Mouse (Mus musculus): ENCODE measurements around the gene Sp7.
"Not testable (repeated sequence)": the region's sequence is repeated elsewhere in the genome, so short reads cannot be mapped to it uniquely, and the experiment has no call there.

Gene Sp7

DNA sequence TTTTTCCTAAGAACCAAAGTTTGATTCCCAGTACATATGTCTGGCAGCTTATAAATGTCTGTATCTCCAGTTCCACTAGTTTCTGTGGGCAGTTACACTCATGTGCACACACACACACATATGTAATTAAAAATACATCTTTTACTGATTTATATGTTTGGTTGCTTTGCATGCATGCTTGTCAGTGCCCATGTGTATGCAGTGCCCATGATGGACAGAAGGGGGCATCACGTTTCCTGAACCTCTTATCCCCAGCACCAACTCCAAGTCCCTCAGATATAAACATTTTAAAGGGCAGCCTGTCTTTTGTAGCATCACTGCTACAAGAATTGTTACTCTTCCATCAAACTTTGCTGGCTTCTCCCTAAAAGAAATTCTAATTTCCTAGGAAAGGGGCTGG is 25.4 kb downstream of the Sp7 start:
- no peak for DNase-seq

DNA sequence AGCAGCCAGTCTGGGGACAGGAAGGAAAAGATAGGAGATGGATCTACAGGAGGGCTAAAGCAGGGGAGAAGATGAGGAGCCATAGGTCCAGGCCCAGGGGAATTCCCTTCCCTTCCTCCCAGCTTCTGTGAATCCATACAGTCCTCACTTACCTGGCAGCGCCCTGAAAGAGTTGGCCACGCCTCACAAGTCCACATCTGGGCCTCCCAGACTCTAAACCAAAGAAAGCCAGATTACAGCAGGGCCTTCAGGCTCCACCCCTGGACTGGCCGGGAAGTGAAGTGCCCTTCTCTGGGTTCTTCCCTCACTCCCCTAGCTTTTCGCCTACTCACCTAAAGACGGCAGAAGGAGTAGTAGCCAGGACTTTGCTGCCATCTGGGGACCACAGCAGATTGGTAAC is 27.4 kb downstream of the Sp7 start:
- no peak for DNase-seq

DNA sequence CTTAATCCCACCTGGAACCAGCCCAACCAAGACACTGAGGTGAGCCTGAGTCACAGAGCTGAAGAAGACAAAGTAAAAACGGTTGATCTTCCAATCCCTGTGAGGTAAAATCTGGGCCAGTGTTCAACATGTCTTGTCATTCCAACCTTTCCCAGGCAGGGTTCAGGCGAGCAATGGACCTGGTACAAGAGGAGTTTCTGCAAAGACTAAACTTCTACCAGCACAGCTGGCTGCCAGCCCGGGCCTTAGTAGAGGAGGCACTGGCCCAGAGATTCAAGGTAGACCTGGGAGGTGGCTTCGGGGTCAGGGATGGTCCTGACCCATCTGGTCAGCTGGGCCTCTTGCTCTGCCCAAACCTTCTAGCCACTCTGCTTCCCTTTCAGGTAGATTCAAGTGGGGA is 30.0 kb downstream of the Sp7 start:
- no peak for DNase-seq

DNA sequence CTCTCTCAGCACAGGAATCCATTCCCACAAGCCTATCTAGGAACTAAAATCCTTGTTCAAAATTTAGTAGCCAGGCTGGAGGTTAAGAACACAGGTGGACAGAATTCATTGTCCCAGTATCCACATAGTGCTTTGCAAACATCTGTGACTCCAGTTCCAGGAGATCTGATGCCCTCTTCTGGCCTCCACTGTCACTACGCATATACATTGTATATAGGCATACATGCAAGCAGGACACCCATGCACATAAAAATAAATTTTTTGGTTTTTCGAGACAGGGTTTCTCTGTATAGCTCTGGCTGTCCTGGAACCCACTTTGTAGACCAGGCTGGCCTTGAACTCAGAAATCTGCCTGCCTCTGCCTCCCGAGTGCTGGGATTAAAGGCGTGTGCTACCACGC is 31.1 kb downstream of the Sp7 start:
- DNase-seq: not testable (repeated sequence)

DNA sequence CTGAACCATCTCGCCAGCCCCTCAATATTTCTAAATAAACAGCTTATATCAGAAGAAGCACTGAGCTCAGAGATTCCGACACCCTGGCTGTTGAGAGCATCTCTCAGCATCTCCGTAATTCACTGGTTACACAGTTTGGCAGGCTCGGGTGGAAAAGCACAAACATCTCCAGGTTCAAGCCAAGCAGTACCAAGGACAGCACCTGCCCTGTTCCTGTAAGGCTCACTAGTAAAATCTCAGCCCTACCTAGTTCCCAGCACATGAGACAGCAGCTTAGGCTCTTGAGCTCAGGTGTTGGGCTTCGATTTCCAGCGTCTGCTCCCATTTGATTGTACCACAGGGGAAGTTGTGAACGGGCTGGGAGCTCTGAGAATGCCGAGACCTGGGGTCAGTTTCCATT is 31.7 kb downstream of the Sp7 start:
- no peak for DNase-seq

- peak; percentile 98 for DNase-seq
Measured at GRCm38 (mm10) chr15:102331610-102332015, 35.4 kb downstream of the Sp7 start, which contains the start of gene Myg1. Gene Myg1 (plus strand): TSS chr15:102331709.

DNA sequence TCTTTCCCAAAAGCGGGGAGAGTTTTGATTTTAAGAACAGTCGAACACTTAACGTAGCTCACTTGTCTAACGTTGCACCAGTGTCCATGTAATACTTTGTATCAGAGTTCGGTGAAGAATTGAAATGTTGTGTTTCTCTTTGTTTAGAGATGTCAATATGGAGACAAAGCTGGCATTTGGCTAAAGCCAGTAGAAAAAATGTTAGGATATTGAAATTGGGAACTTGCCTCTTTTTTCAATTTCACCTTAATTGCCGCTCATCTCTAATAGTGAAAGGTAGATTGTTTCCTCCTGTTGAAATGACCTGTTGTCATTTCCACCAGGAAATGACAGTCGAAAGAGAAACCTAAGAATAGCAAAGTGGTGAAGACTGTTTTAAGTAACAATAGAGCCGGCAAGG is 40.1 kb downstream of the Sp7 start:
- no peak for DNase-seq

DNA sequence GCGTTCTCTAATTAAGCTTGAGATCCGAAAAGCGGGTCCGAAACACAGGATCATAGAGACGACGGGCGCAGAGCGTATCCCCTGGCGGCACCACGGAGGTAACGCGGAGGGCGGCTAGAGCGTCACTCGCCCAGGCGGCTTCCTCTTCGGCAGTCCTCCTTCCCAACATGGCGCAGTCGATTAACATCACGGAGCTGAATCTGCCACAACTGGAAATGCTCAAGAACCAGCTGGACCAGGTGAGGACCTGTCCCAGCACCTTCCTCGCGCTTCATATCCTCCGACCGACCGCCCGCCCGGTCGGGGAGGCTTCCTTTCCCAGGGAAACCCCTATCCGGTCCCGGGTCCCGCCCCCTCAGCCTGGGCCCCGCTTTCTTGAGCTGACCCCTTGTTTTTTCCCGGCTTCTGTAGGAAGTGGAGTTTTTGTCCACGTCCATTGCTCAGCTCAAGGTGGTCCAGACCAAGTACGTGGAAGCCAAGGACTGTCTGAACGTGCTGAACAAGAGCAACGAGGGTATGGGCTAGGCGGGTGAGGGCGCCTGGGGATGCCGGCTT is 40.9 kb downstream of the Sp7 start, which contains the start of gene Pfdn5:
Gene Pfdn5, plus strand, starts transcription at position 95 of the 555 bp plus-strand sequence.
- DNase-seq: peak; percentile 98

GRCm38 (mm10) chr15:102324654-102325473 is 42.1 kb downstream of the Sp7 start:
- DNase-seq: no peak

GRCm38 (mm10) chr15:102316263-102316662 is 50.7 kb downstream of the Sp7 start:
- DNase-seq: peak; percentile 96

DNA sequence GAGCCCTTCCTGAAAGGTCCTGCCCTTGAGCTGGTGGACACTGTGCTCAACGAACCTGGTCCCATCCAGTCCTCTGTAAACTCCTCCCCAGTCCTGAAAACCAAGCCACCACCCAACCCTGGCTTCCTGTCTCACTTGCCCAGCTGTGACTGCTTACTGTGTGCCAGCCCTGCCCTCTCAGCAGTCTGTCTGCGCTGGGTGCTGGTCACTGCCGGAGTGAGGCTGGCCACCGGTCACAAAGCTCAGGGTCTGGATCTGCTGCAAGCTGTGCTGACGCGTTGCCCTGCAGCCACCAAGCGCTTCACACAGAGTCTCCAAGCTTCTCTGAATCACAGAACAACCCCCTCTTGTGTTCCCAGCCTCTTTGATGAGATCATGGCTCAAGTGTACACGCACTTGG is 51.7 kb downstream of the Sp7 start:
- DNase-seq: peak; percentile 97

- no peak for DNase-seq
Measured at GRCm38 (mm10) chr15:102311489-102311888, 55.5 kb downstream of the Sp7 start.

- peak; percentile 98 for DNase-seq
Measured at GRCm38 (mm10) chr15:102310074-102310845, 56.7 kb downstream of the Sp7 start.

DNA sequence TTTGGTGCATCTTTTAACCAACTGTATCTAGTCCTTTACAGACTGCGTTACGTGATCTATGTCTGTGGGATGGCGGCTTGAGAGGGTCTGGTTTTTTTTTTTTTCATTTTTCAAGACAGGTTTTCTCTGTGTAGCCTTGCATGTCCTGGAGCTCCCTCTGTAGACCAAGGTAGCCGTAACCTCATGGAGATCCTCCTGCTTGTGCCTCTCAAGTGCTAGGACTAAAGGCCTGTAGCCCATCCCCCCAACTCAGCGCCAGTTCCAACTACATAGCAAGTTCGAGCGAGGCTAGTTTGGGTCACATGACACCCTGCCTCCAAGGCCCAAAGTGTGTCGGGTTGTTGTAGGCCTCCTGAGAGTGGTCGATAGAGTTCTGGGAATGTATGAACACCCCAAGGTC is 58.3 kb downstream of the Sp7 start:
- DNase-seq: no peak
